Mouse (Mus musculus): ENCODE results near the gene F11. TPM values are rescaled to one million over a fixed set of nuclear protein-coding genes. Genes with fewer than 3 reads are reported as not detected.

The F11 gene
- polyA plus RNA-seq, 1 experiment from 2014 or later: not detected

Other genes with a start within 250 kb of the F11 start
- gene Mtnr1a, start 192.9 kb downstream of the F11 start, polyA plus RNA-seq (2014; fragmentation: Nextera tagmentation; extraction: Ambion mirVana): not detected in 2 replicates
- not detected in 2 replicates for gene Klkb1, start 32.8 kb upstream of the F11 start, polyA plus RNA-seq (2014; fragmentation: Nextera tagmentation; extraction: Ambion mirVana)
- gene Gm45753, start 46.4 kb upstream of the F11 start, polyA plus RNA-seq (2014; fragmentation: Nextera tagmentation; extraction: Ambion mirVana): not detected in 2 replicates
- 0.95 and 1.2 TPM in 2 replicates for gene Cyp4v3, start 71.2 kb upstream of the F11 start, polyA plus RNA-seq (2014; fragmentation: Nextera tagmentation; extraction: Ambion mirVana)
- gene Fam149a, start 120.3 kb upstream of the F11 start, polyA plus RNA-seq (2014; fragmentation: Nextera tagmentation; extraction: Ambion mirVana): 13.6 and 15.0 TPM in 2 replicates
- 0.51 and 0.83 TPM in 2 replicates for gene Tlr3, start 149.0 kb upstream of the F11 start, polyA plus RNA-seq (2014; fragmentation: Nextera tagmentation; extraction: Ambion mirVana)
- 25.6 and 26.1 TPM in 2 replicates for gene Sorbs2, start 245.8 kb upstream of the F11 start, polyA plus RNA-seq (2014; fragmentation: Nextera tagmentation; extraction: Ambion mirVana)